Comparison of ENCODE assay signal across 25 mouse cellular contexts in the genomic region with DNA sequence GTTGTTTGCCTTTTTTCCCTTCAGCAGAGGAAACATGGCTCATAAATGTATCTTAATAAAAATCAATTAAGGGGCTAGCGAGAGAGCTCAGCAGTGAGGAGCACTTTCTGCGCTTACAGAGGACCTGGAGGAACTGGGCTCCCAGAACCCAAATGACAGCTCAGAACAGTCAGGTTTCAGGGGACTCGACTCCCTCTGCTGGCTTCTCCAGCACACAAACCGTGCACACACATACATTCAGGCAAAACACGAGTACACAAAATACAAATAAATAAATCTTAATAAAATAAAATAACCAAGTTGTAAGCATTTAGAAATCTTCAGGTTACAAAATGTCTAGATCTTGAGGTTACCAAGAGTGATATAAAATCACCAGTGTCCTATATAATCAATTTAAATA. TPM values are rescaled to one million over a fixed set of nuclear protein-coding genes. Genes with fewer than 3 reads are reported as not detected.
DNase-seq lines count a peak whose midpoint lies in the region; ATAC-seq and TF ChIP-seq lines count a peak whose summit lies in the region.
"Had no signal": no experiment of that assay in that cellular context is flagged by ENCODE, and none has a peak within 500 bp of the region (broad histone marks: within the 10 kb centered on the region; RNA-seq: fewer than 3 reads in every experiment).

No protein-coding gene starts in this region.

- DNase-seq in heart, adult 11 months = peak; percentile 49
- DNase-seq in heart, postnatal 14 days = no peak
- no peak for DNase-seq in lung, adult 2 months
- DNase-seq in lung, postnatal 4 days = no peak
- DNase-seq in NIH3T3 (ENCODE audit: low read depth) = peak; percentile 13
- DNase-seq in liver, postnatal 0 days = no peak
- DNase-seq in adrenal gland, adult 8-10 months = no peak
- DNase-seq: adrenal gland, postnatal 25 days; cerebellum, adult 11 months; cerebellum, postnatal 10 days; gastrocnemius, postnatal 36 days; heart, postnatal 36 days; kidney, adult 8-10 months; kidney, postnatal 14 days; right cerebral cortex, adult 18-20 months; right cerebral cortex, postnatal 4 days; thymus, postnatal 25 days had no signal

- no peak overlapping the region for H3K4me3 ChIP-seq in lung, adult 2 months (replicated peaks; ENCODE audit: extremely low read depth, low read depth, low read length)
- no peak overlapping the region for H3K4me3 ChIP-seq in liver, postnatal 0 days (ENCODE audit: low read depth, low read length)
- H3K4me3 ChIP-seq: erythroblast, embryonic 14.5 days; forebrain, embryonic 13.5 days; hindbrain, embryonic 13.5 days; left cerebral cortex, adult 2 months; lung, embryonic 15.5 days; midbrain, embryonic 10.5 days had no signal

- ATAC-seq in liver, postnatal 0 days = no peak
- ATAC-seq in erythroblast, adult 5-6 weeks (replicated peaks; ENCODE audit: low FRiP score, poor library complexity, severe bottlenecking) = no peak
- ATAC-seq: activated CD4-positive, CD25-positive, alpha-beta regulatory T cell, adult 4 months; forebrain, embryonic 13.5 days had no signal

- H3K4me2 ChIP-seq in liver, postnatal 0 days (ENCODE audit: low read depth, low read length) = no peak overlapping the region
- H3K4me2 ChIP-seq: forebrain, embryonic 13.5 days; hindbrain, embryonic 13.5 days; lung, embryonic 15.5 days had no signal

- H3K9ac ChIP-seq in liver, postnatal 0 days (replicated peaks) = no peak overlapping the region
- H3K9ac ChIP-seq: forebrain, embryonic 13.5 days; hindbrain, embryonic 13.5 days; lung, embryonic 15.5 days had no signal

- no peak for TF ChIP-seq EP300 in liver, postnatal 0 days (IDR thresholded peaks at IDR 0.05; ENCODE audit: low read depth)

- no peak for TF ChIP-seq POLR2A in lung, adult 2 months (IDR thresholded peaks at IDR 0.05; ENCODE audit: borderline replicate concordance, extremely low read depth, low read depth, low read length)

- no peaks in the 10 kb centered on the region for H3K27me3 ChIP-seq in liver, postnatal 0 days (ENCODE audit: insufficient read depth, low read length)
- H3K27me3 ChIP-seq: forebrain, embryonic 13.5 days; hindbrain, embryonic 13.5 days; lung, embryonic 15.5 days had no signal

- H3K9me3 ChIP-seq in liver, postnatal 0 days (ENCODE audit: low read length) = no peaks in the 10 kb centered on the region
- H3K9me3 ChIP-seq: forebrain, embryonic 13.5 days; hindbrain, embryonic 13.5 days; lung, embryonic 15.5 days; midbrain, embryonic 10.5 days had no signal

- H3K27ac ChIP-seq in liver, postnatal 0 days (ENCODE audit: low read depth) = no peak overlapping the region
- H3K27ac ChIP-seq: forebrain, embryonic 13.5 days; hindbrain, embryonic 13.5 days; left cerebral cortex, adult 2 months; lung, embryonic 15.5 days; midbrain, embryonic 10.5 days had no signal

- intact Hi-C loops in heart, postnatal 14 days (cut with DNase I) = no loop called here

- H3K4me1 ChIP-seq in lung, adult 2 months (ENCODE audit: control insufficient read depth, insufficient read depth, low read length) = no peaks in the 10 kb centered on the region
- peaks cover 9% of the 10 kb centered on the region for H3K4me1 ChIP-seq in liver, postnatal 0 days (ENCODE audit: insufficient read depth)
- H3K4me1 ChIP-seq: forebrain, embryonic 13.5 days; hindbrain, embryonic 13.5 days; lung, embryonic 15.5 days; midbrain, embryonic 10.5 days had no signal

- WGBS in lung, adult 2 months = 73% methylated on average over 5 of the region's 5 CpGs
- 72% methylated on average over 5 of the region's 5 CpGs for WGBS in liver, postnatal 0 days (ENCODE audit: insufficient replicate concordance)

- peaks cover 5% of the 10 kb centered on the region; the same call in 1 of the 2 replicates for H3K36me3 ChIP-seq in liver, postnatal 0 days (replicated peaks; ENCODE audit: insufficient read depth, low read length)
- H3K36me3 ChIP-seq: lung, embryonic 15.5 days; midbrain, embryonic 10.5 days had no signal

- TF ChIP-seq CTCF in lung, adult 2 months (IDR thresholded peaks at IDR 0.05; ENCODE audit: insufficient read depth, low read length) = 0 out of 2 replicates have a peak, but pooled peaks have one; percentile 21
- TF ChIP-seq CTCF in liver, postnatal 0 days (IDR thresholded peaks at IDR 0.05; ENCODE audit: low read depth) = peak; percentile 40

RNA-seq across cellular contexts. Expression of gene Gpr155, which starts 22.9 kb away (rescaled TPM):
- 10 to 100 TPM; 10.8 to 11.1 TPM for total RNA-seq in heart, postnatal 14 days (2021)
- polyA plus RNA-seq in lung, adult 2 months (2012; rRNA removed) = 16.4 and 20.8 TPM in 2 replicates
- polyA plus RNA-seq in liver, postnatal 0 days (2015; fragmentation: Nextera tagmentation; extraction: Ambion mirVana) = 3.4 TPM in 2 replicates
- 10 to 100 TPM in 1 of 4 experiments, 1 to 10 TPM in 3; 8.5 to 12.8 (median 9.1) TPM for total RNA-seq in adrenal gland, adult 8-10 months (2022)
- 5.8 and 7.3 TPM in 2 replicates for total RNA-seq in erythroblast, adult 5-6 weeks (2015; ENCODE audit: low replicate concordance)
- total RNA-seq in erythroblast, adult 5-6 weeks (2017; ENCODE audit: low replicate concordance) = 9.3 and 10.6 TPM in 2 replicates

RNA-seq across cellular contexts. Expression of gene Cir1, which starts 50.9 kb away (rescaled TPM):
- total RNA-seq in heart, postnatal 14 days (2021) = 10 to 100 TPM; 13.7 to 18.2 TPM
- polyA plus RNA-seq in lung, adult 2 months (2012; rRNA removed) = 2.1 and 4.3 TPM in 2 replicates
- 18.4 and 21.4 TPM in 2 replicates for polyA plus RNA-seq in liver, postnatal 0 days (2015; fragmentation: Nextera tagmentation; extraction: Ambion mirVana)
- total RNA-seq in adrenal gland, adult 8-10 months (2022) = 10 to 100 TPM; 18.0 to 24.0 (median 20.5) TPM
- 57.6 and 67.9 TPM in 2 replicates for total RNA-seq in erythroblast, adult 5-6 weeks (2015; ENCODE audit: low replicate concordance)
- total RNA-seq in erythroblast, adult 5-6 weeks (2017; ENCODE audit: low replicate concordance) = 76.7 and 127 TPM in 2 replicates

RNA-seq across cellular contexts. Expression of gene Scrn3, which starts 51.0 kb away (rescaled TPM):
- 10 to 100 TPM; 19.2 to 19.3 TPM for total RNA-seq in heart, postnatal 14 days (2021)
- polyA plus RNA-seq in lung, adult 2 months (2012; rRNA removed) = 5.5 and 8.9 TPM in 2 replicates
- 20.5 and 21.9 TPM in 2 replicates for polyA plus RNA-seq in liver, postnatal 0 days (2015; fragmentation: Nextera tagmentation; extraction: Ambion mirVana)
- 10 to 100 TPM; 23.9 to 33.8 (median 30.1) TPM for total RNA-seq in adrenal gland, adult 8-10 months (2022)
- 19.2 and 21.1 TPM in 2 replicates for total RNA-seq in erythroblast, adult 5-6 weeks (2015; ENCODE audit: low replicate concordance)
- total RNA-seq in erythroblast, adult 5-6 weeks (2017; ENCODE audit: low replicate concordance) = 32.5 and 33.6 TPM in 2 replicates

Comparison
In these comparisons a context has a peak if more than half of its experiments do, and no peak if none do; other contexts are left out.
1. DNase-seq: peak in heart, adult 11 months (single experiment) and NIH3T3 (single experiment); none in heart, postnatal 14 days (0 of 2), lung, adult 2 months (single experiment), lung, postnatal 4 days (0 of 2), liver, postnatal 0 days (single experiment) and adrenal gland, adult 8-10 months (single experiment).